Mouse (Mus musculus) thymus, postnatal 4 days (tissue): ENCODE measurements around the gene Tnpo2.

Source experiments
- DNase-seq: peaks from one replicate; pipeline ENCODE4 v3.0.0; 2021

The Tnpo2 gene

GRCm38 (mm10) chr8:85074617-85075016, 37.9 kb downstream of the Tnpo2 start:
- DNase-seq = no peak

DNA sequence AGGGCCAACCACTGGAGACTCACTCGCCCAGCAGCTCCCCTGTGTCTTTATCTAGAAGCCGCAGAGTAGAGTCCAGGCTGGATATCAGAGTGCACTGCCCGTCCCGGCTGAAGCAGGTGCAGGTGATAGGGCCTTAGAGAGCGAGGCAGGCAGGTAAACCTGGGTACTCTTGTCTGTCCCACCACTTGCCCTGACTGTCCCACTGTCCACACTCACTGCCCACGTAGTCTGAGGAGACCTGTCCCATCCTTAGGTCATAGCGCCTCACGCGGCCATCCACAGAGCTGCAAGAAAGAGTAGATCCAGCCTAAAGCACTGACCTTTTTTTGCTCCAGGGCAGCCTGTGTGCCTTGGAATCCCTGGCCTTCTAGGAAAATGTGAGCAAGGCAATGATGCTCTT, 39.3 kb downstream of the Tnpo2 start:
- no peak for DNase-seq

DNA sequence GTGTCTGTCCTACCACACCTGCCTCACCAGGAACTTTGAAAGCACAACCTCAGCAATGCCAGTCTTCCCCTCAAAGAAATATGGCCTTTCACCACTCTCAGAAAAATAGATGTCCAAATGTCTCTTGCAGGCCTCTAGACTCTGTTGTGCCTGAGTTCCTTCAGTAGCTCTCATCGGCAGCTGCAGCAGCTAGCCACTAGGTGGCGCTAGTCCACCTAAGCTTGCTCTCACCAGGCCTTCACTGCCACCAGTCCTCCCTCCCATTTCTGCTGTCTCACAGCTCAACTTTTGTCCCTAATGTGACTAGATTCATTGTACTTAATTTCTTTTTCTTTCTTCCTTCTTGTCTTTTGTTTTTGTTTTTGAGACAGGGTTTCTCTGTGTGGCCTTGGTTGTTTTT, 40.3 kb downstream of the Tnpo2 start:
- peak; percentile 82 for DNase-seq

DNA sequence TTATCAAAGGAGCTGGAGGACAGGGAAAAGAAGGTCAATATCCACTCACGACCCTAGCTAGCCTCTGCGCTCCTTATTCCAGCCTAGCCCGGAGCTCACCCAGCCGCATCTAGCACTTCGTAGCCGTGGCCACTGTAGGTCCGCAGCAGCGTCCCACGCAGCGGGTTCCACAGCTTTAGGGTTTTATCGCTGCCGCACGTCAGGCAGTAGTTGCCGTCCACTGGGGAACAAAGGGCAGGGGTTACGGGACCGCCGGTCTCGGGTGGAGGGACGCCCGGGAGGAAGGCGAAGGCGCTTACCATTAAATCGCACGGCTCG, 43.5 kb downstream of the Tnpo2 start:
- DNase-seq = peak; percentile 64

- DNase-seq = peak; percentile 67
Measured at GRCm38 (mm10) chr8:85080532-85081215, 44.0 kb downstream of the Tnpo2 start, which contains the start of gene Wdr83os. Gene Wdr83os (plus strand): TSS chr8:85080740.

DNA sequence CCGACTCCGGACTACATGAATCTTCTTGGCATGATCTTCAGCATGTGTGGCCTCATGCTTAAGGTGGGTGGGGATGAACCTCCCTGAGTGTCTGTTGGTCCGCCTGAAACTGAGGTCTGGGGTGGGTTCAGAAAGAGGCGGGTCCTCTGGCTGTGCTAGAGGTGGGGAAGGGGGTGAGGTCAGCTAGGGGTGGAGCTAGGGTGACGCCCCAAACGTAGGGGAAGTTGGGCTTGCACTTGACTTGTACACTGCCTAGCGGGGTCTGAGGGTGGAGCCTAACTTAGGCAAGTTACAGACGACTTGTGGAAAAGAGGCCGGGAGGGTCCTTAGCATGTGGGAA, 44.5 kb downstream of the Tnpo2 start, which contains the start of gene Wdr83:
TSS of gene Wdr83 (minus strand) at position 91 of the 340 bp plus-strand sequence.
- peak; percentile 73 for DNase-seq

DNA sequence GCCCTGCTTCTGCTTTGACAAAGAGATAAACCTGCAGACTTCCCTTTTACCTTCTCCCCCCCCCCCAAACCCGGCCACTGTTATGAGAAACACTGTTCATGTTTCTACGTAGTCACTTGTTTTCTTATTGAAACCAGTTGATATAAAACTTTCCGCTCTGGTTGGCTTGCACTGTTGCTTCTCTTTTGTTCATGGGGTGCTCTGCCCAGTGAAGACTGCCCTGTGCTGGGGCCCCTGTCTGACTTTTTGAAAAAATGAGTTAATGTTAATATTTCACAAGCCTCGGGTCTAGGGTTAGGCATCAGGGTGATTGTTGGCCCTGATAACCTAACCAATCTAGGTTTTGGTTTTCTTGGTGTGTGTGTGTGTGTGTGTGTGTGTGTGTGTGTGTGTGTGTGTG, 45.5 kb downstream of the Tnpo2 start:
- DNase-seq = peak; percentile 4

GRCm38 (mm10) chr8:85083108-85083813, 46.5 kb downstream of the Tnpo2 start, which contains the start of gene Man2b1:
Gene Man2b1 (plus strand): TSS chr8:85083270.
- DNase-seq = peak; percentile 88

DNA sequence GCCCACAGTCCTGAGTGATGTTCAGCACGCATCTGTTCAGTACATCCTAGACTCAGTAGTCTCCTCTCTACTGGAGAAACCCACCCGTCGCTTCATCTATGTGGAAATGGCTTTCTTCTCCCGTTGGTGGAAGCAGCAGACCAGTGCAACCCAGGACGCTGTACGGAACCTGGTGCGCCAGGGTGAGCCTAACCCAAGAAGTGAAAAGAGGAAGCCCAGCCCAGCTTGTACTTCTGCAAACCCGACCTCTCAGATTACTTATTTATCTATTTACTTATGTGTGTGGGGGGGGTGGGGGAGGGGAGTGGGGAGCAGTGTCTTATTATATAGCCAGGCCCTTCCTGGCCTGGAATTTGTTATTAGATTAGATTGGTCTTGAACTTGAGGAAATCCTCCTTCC, 47.9 kb downstream of the Tnpo2 start:
- no peak for DNase-seq

GRCm38 (mm10) chr8:85086238-85086637, 49.5 kb downstream of the Tnpo2 start:
- DNase-seq = peak; percentile 36

DNA sequence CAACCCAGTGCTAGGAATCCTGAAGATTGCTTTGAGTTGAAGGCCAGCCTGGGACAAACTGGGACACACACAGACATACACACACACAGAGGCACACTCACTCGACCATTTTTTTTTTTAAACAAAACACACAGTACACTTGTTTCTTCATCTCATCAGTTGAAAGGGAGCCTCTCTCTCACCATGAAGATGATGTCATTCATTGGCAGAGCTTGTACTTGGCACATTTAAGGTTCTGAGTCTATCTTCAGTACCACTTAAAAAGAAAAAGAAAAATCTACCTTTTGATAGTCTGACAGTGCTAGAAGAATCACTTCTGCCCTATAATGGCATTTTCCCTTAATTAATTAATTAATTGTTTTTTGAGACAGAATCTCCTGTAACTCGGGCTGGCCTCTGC, 52.1 kb downstream of the Tnpo2 start:
- no peak for DNase-seq

- no peak for DNase-seq
Measured at GRCm38 (mm10) chr8:85090856-85091255, 54.1 kb downstream of the Tnpo2 start.

DNA sequence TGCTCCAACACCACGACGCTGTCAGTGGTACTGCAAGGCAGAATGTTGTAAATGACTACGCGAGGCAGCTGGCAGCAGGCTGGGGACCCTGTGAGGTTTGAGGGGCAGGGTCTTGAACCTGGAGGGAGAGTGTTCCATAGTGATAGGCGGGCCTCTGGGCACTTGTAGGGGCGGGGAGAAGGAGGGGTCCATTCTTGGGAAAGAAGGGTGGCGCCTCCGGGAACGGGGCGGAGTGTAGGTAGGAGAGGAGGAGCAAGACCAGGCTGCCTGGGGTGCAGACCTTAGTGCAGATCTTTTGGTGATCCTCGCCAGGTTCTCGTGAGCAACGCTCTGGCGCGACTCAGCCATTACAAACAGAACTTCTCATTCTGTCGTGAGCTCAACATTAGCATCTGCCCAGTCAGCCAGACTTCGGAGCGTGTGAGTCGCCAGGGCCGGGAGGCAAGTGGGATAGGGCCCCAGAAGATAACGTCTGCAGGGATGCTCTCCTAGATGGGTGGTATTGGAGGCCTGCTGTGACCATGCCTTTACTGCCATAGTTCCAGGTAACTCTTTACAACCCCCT, 54.9 kb downstream of the Tnpo2 start:
- no peak for DNase-seq

- DNase-seq = no peak
Measured at GRCm38 (mm10) chr8:85095051-85095450, 58.3 kb downstream of the Tnpo2 start.

DNA sequence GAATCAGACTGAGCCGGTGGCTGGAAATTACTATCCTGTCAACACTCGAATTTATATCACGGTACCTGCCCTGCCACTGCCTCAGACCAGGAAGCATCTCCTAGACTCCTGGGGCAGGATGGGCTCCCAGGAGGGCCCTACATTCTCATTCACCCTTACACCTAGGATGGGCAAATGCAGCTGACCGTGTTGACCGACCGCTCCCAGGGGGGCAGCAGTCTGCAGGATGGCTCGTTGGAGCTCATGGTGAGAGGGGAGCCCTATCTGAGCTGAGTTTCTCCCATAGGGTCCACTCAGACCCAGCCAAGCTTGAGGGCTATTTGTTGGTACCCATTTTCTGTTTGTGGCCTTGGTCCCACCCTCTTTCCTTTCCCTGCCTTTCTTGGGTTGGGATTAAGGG, 58.9 kb downstream of the Tnpo2 start:
- DNase-seq = no peak

- no peak for DNase-seq
Measured at GRCm38 (mm10) chr8:85096196-85096595, 59.5 kb downstream of the Tnpo2 start.

DNA sequence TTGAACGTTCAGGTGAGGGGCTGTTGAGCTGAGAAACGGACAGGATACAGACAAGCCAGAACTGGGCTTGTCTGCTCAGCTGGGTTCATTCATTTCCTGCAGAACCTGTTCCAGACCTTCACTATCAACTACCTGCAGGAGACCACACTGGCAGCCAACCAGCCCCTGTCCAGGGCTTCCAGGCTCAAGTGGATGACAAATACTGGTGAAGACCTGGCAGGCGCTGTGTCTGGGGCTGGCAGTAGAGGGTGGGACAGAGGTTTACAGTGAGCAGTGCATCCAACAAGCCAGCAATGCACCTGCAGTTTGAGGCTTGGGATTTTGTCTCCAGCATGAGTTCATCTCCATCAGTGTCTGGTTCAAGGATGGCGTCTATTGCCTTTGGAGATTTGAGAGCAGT, 60.1 kb downstream of the Tnpo2 start:
- DNase-seq = no peak

GRCm38 (mm10) chr8:85100076-85100665, 63.5 kb downstream of the Tnpo2 start:
- no peak for DNase-seq
